Mouse (Mus musculus) cerebellum, postnatal 4 days (tissue): ENCODE measurements at regions not wholly inside any gene's neighbourhood (a gene's known extent, or its start where the extent isn't known, plus 50 kb on each side); places are given as distances from the start of the nearest gene placed in this dataset.

ENCODE experiments used
- DNase-seq, 2 experiments: peaks; one replicate each; pipeline ENCODE4 v3.0.0; 2022; ENCODE audit warnings: low spot score in 2 of 2, mixed read lengths in 1 of 2

- no peak for DNase-seq
These were observed 110.0 kb upstream of the Gria1 start for GRCm38 (mm10) chr11:56901201-56901600.

DNA sequence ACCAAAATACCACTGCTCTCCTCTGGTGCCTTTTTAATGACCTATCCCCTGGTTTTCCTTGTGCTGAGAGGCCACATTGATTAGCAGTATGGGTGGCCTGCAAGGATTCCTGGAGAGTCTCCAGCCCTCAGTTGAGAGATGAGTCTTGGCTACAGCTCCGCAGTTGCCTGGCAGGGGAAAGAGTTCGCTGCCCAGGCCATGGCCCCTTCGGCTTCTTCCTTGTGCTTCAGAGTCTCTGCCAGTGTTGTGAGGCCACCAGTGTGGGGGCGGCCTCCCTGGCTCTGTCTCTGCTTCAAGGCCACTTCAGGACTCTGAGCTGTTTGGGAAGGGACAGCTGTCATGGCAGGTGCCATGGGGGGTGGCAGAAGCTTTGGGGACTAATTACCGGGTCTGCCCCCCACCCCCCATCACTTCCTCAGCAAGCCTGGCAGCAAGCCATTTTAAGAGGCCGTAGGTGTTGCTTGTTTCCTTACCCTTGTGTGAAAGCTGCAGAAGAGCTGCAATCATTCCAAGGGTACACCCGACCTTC, 85.8 kb upstream of the Gria1 start:
- DNase-seq, result peak in 1 of 2 experiments; percentile 45

GRCm38 (mm10) chr11:56932766-56933165, 78.4 kb upstream of the Gria1 start:
- DNase-seq, result no peak

GRCm38 (mm10) chr11:56952357-56952756, 58.8 kb upstream of the Gria1 start:
- no peak for DNase-seq

- no peak for DNase-seq
These were observed 53.4 kb upstream of the Gria1 start for GRCm38 (mm10) chr11:56957824-56958223.
